Mouse (Mus musculus): ENCODE results near the gene Mcur1. TPM values are rescaled to one million over a fixed set of nuclear protein-coding genes. Genes with fewer than 3 reads are reported as not detected.
A peak's percentile ranks its signal among the peaks of the same experiment; 100 is the strongest.

Mcur1 gene
- polyA plus RNA-seq, 1 experiment from 2014 or later = 10.1 TPM

GRCm38 (mm10) chr13:43558959-43559358 lies 1.0 kb downstream of the Mcur1 start:
- Histone ChIP-seq H3K4me1 (peaks cover 31% of the 10 kb centered on the region), H3K27ac (no peak overlapping the region), H3K36me3 (replicated peaks) (peaks cover 6% of the 10 kb centered on the region), H3K9me3 (no peaks in the 10 kb centered on the region), H3K4me3 (peak overlapping the region; percentile 77), H3K27me3 (ENCODE audit: poor library complexity, severe bottlenecking) (peaks cover 42% of the 10 kb centered on the region)
- 45% methylated on average over 6 of the region's 6 CpGs for WGBS
- no peak for DNase-seq (ENCODE audit: extremely low spot score, low spot score)

GRCm38 (mm10) chr13:43558357-43558756 lies 1.6 kb downstream of the Mcur1 start:
- Histone ChIP-seq H3K36me3 (replicated peaks) (peaks cover 12% of the 10 kb centered on the region), H3K4me3 (peak overlapping the region; percentile 77; the same call in 1 of the 2 replicates), H3K4me1 (peaks cover 31% of the 10 kb centered on the region), H3K27me3 (ENCODE audit: poor library complexity, severe bottlenecking) (peaks cover 42% of the 10 kb centered on the region), H3K27ac (no peak overlapping the region), H3K9me3 (no peaks in the 10 kb centered on the region)
- DNase-seq (ENCODE audit: extremely low spot score, low spot score) = no peak
- 90% methylated on average over 6 of the region's 6 CpGs for WGBS

- no peak overlapping the region for H3K4me3 ChIP-seq
- DNase-seq (ENCODE audit: extremely low spot score, low spot score) = no peak
- peaks cover 24% of the 10 kb centered on the region for H3K36me3 ChIP-seq (replicated peaks)
- H3K27me3 ChIP-seq (ENCODE audit: poor library complexity, severe bottlenecking) = peaks cover 33% of the 10 kb centered on the region
- H3K27ac ChIP-seq = no peak overlapping the region
- H3K4me1 ChIP-seq = peaks cover 31% of the 10 kb centered on the region
- H3K9me3 ChIP-seq = no peaks in the 10 kb centered on the region
- 96% methylated on average over 9 of the region's 9 CpGs for WGBS
Measured at GRCm38 (mm10) chr13:43556913-43557542, 3.0 kb downstream of the Mcur1 start.

GRCm38 (mm10) chr13:43555321-43555720 lies 4.7 kb downstream of the Mcur1 start:
- H3K9me3 ChIP-seq = 0 out of 2 replicates have a peak, but pooled peaks cover under 1% of the 10 kb centered on the region
- H3K4me1 ChIP-seq = peaks cover 19% of the 10 kb centered on the region
- 93% methylated on average over 9 of the region's 9 CpGs for WGBS
- H3K27ac ChIP-seq = no peak overlapping the region
- peaks cover 18% of the 10 kb centered on the region for H3K27me3 ChIP-seq (ENCODE audit: poor library complexity, severe bottlenecking)
- no peak overlapping the region for H3K4me3 ChIP-seq
- DNase-seq (ENCODE audit: extremely low spot score, low spot score) = no peak
- H3K36me3 ChIP-seq (replicated peaks) = peaks cover 38% of the 10 kb centered on the region

- Histone ChIP-seq H3K27me3 (ENCODE audit: poor library complexity, severe bottlenecking) (peaks cover 18% of the 10 kb centered on the region), H3K4me1 (peaks cover 16% of the 10 kb centered on the region), H3K4me3 (no peak overlapping the region), H3K27ac (no peak overlapping the region), H3K36me3 (replicated peaks) (peaks cover 43% of the 10 kb centered on the region), H3K9me3 (0 out of 2 replicates have a peak, but pooled peaks cover 2% of the 10 kb centered on the region)
- DNase-seq (ENCODE audit: extremely low spot score, low spot score) = no peak
- 92% methylated on average over 7 of the region's 7 CpGs for WGBS
Measured at GRCm38 (mm10) chr13:43554827-43555226, 5.2 kb downstream of the Mcur1 start.

- Histone ChIP-seq H3K9me3 (0 out of 2 replicates have a peak, but pooled peaks cover 2% of the 10 kb centered on the region), H3K36me3 (replicated peaks) (peaks cover 61% of the 10 kb centered on the region), H3K4me3 (no peak overlapping the region), H3K27ac (no peak overlapping the region), H3K4me1 (no peaks in the 10 kb centered on the region), H3K27me3 (ENCODE audit: poor library complexity, severe bottlenecking) (no peaks in the 10 kb centered on the region)
- WGBS = 91% methylated on average over 8 of the region's 8 CpGs
- no peak for DNase-seq (ENCODE audit: extremely low spot score, low spot score)
Measured at GRCm38 (mm10) chr13:43550676-43551075, 9.3 kb downstream of the Mcur1 start.

GRCm38 (mm10) chr13:43549870-43550269 lies 10.1 kb downstream of the Mcur1 start:
- no peak for DNase-seq (ENCODE audit: extremely low spot score, low spot score)
- 0 out of 2 replicates have a peak, but pooled peaks cover 2% of the 10 kb centered on the region for H3K9me3 ChIP-seq
- WGBS = 92% methylated on average over 7 of the region's 7 CpGs
- no peak overlapping the region for H3K4me3 ChIP-seq
- no peaks in the 10 kb centered on the region for H3K4me1 ChIP-seq
- H3K27me3 ChIP-seq (ENCODE audit: poor library complexity, severe bottlenecking) = no peaks in the 10 kb centered on the region
- H3K27ac ChIP-seq = no peak overlapping the region
- H3K36me3 ChIP-seq (replicated peaks) = peaks cover 68% of the 10 kb centered on the region

GRCm38 (mm10) chr13:43549078-43549698 lies 10.8 kb downstream of the Mcur1 start:
- WGBS = 93% methylated on average over 11 of the region's 11 CpGs
- Histone ChIP-seq H3K27ac (no peak overlapping the region), H3K9me3 (0 out of 2 replicates have a peak, but pooled peaks cover 2% of the 10 kb centered on the region), H3K4me3 (no peak overlapping the region), H3K27me3 (ENCODE audit: poor library complexity, severe bottlenecking) (no peaks in the 10 kb centered on the region), H3K36me3 (replicated peaks) (peaks cover 71% of the 10 kb centered on the region), H3K4me1 (no peaks in the 10 kb centered on the region)
- no peak for DNase-seq (ENCODE audit: extremely low spot score, low spot score)

GRCm38 (mm10) chr13:43548617-43549016 lies 11.4 kb downstream of the Mcur1 start:
- Histone ChIP-seq H3K9me3 (0 out of 2 replicates have a peak, but pooled peaks cover 2% of the 10 kb centered on the region), H3K4me3 (no peak overlapping the region), H3K4me1 (no peaks in the 10 kb centered on the region), H3K36me3 (replicated peaks) (peaks cover 71% of the 10 kb centered on the region), H3K27me3 (ENCODE audit: poor library complexity, severe bottlenecking) (no peaks in the 10 kb centered on the region), H3K27ac (no peak overlapping the region)
- 84% methylated on average over 5 of the region's 5 CpGs for WGBS
- no peak for DNase-seq (ENCODE audit: extremely low spot score, low spot score)

GRCm38 (mm10) chr13:43546861-43547260 lies 13.1 kb downstream of the Mcur1 start:
- H3K36me3 ChIP-seq (replicated peaks) = peaks cover 57% of the 10 kb centered on the region
- no peak overlapping the region for H3K4me3 ChIP-seq
- H3K9me3 ChIP-seq = 0 out of 2 replicates have a peak, but pooled peaks cover 2% of the 10 kb centered on the region
- no peak overlapping the region for H3K27ac ChIP-seq
- DNase-seq (ENCODE audit: extremely low spot score, low spot score) = peak; percentile 79
- WGBS = 59% methylated on average over 3 of the region's 3 CpGs
- H3K4me1 ChIP-seq = no peaks in the 10 kb centered on the region
- no peaks in the 10 kb centered on the region for H3K27me3 ChIP-seq (ENCODE audit: poor library complexity, severe bottlenecking)

- no peaks in the 10 kb centered on the region for H3K9me3 ChIP-seq
- peaks cover 20% of the 10 kb centered on the region for H3K36me3 ChIP-seq (replicated peaks)
- no peaks in the 10 kb centered on the region for H3K27me3 ChIP-seq (ENCODE audit: poor library complexity, severe bottlenecking)
- H3K4me1 ChIP-seq = peaks cover 27% of the 10 kb centered on the region
- WGBS = 94% methylated on average over 14 of the region's 14 CpGs
- no peak overlapping the region for H3K27ac ChIP-seq
- DNase-seq (ENCODE audit: extremely low spot score, low spot score) = no peak
- no peak overlapping the region for H3K4me3 ChIP-seq
Measured at GRCm38 (mm10) chr13:43540205-43540815, 19.7 kb downstream of the Mcur1 start.

GRCm38 (mm10) chr13:43539409-43539808 lies 20.6 kb downstream of the Mcur1 start:
- H3K36me3 ChIP-seq (replicated peaks) = peaks cover 12% of the 10 kb centered on the region
- WGBS = 95% methylated on average over 3 of the region's 3 CpGs

GRCm38 (mm10) chr13:43537854-43538253 lies 22.1 kb downstream of the Mcur1 start:
- DNase-seq (ENCODE audit: extremely low spot score, low spot score) = no peak
- 64% methylated on average over 6 of the region's 6 CpGs for WGBS
- Histone ChIP-seq H3K27me3 (ENCODE audit: poor library complexity, severe bottlenecking) (no peaks in the 10 kb centered on the region), H3K4me3 (no peak overlapping the region), H3K27ac (0 out of 2 replicates have a peak overlapping the region, but pooled peaks have one; percentile 30), H3K9me3 (no peaks in the 10 kb centered on the region), H3K4me1 (peaks cover 41% of the 10 kb centered on the region), H3K36me3 (replicated peaks) (peaks cover 4% of the 10 kb centered on the region; the same call in 1 of the 2 replicates)

More at GRCm38 (mm10) chr13:43539409-43539808, 20.6 kb downstream of the Mcur1 start:
- no peak for DNase-seq (ENCODE audit: extremely low spot score, low spot score)
- no peak overlapping the region for H3K4me3 ChIP-seq
- H3K4me1 ChIP-seq = peaks cover 27% of the 10 kb centered on the region
- H3K9me3 ChIP-seq = no peaks in the 10 kb centered on the region
- H3K27me3 ChIP-seq (ENCODE audit: poor library complexity, severe bottlenecking) = no peaks in the 10 kb centered on the region
- H3K27ac ChIP-seq = no peak overlapping the region

Measured in forebrain, embryonic 10.5 days (tissue).